Mouse (Mus musculus): ENCODE results near the gene Rps21.

Gene Rps21

DNA sequence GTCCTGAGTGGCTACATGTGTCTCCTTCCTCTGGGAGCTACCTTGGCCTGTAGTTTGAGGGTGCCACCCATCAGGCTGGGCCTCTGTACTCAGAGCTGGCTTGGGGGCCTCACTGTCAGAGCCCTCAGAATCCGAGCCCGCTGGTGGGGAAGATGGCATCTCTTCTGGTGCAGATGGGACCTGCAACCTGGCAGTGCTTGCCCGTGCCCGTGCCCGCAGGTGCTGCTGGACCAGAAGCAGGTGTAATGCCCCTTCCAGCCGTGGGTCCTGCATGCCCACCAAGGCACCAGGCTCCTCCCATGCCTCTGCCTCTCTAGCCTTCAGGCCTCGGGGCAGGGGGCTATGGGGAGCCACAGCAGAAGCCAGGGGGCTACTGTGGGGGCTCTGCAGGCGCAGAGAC is 22.1 kb downstream of the Rps21 start:
- intact Hi-C loops (cut with DNase I): loop anchor here (5.0 kb wide), 1 partner anchor 153 kb away; no protein-coding TSS in a partner anchor

DNA sequence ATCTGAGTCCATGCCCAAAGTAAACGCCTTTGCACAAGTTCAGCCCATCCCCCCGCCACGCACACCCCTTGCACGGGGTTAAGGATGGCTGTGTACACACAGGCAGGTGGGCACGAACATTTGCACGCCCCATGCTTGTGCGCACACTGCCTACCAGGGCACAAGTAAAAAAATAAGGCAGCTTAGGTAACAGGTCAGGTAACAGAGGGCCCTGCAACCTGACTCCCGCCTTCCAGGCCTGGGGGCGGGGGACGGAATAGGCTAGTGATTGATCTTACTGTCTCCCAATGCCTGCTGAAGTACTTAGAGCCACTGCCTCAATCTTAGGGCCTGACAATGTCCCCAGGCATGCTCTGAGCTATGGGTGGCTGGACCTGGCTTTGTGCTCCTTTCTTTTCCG is 31.8 kb downstream of the Rps21 start:
- intact Hi-C loops (cut with DNase I): no loop called here

DNA sequence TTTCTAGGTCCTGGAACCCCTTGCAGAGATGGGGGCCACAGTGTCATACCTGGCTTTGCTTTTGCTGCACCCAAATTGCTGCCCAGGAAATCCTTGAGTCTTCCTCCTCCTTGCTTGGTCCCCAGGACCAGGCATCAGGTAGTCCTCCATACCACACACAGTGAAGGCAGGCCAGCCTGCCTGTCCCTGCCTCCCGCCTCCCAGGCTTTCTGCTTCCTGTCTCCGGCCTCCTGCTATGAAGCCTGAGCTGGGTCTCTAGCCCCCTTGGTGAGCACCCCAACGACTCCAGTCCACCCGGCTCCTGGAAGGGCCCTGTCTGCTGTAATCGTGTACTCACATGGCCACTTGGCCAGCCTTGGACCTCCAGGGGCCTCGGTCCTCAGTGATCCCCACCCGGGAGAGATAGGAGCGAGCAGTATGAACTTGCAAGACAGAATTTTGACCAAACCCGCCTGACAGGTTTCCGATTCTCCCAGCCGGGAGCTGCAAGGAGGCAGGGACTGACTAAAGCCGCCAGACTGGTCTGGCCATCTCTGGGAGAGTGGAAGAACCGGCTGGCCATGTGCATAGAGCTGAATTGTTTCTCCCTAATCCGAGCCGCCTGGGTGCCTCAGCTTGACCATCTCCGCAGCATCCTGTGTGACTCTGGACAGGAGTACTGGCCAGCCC is 32.4 kb downstream of the Rps21 start, which contains the start of gene Rbbp8nl:
Rbbp8nl (minus strand) TSS at position 440 of the 669 bp plus-strand sequence.
- intact Hi-C loops (cut with DNase I): no loop called here

DNA sequence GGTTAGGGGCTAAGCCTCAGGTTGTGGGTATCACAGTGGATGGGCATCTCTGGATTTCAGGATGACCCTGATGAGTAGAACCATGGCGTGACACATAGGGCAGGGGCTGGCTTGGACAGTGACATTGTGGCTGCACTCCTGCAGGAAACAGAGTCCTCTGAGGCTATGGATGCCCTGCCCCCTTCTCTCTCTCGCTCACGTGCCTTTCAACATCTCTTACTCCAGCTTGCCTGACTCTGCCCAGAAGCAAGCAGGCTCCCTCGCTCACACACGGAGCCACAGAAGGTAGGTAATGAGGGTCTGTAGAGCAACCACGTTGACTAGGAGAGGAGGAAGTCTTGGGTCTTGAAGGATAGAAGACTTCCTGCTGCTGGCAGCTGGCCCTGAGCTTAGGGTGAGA is 33.3 kb downstream of the Rps21 start:
- intact Hi-C loops (cut with DNase I): no loop called here

DNA sequence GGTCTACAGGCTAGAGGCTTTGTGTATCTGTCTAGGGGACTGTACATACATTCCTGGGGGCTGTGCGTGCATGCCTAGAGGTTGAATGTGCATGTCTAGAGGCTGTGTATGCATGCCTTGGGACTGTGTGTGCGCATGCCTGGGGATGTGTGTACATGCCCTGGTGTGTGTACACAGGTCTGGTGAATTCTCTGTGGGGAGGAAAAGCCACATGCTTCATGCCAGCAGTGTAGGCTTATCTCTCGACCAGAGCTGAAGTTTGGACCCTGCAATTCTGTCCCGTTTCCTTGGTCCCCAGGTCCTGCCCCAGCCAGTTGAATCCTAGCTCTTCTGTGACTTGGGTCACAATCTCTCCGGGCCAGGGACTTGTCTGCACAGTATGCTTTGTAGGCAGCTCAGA is 34.4 kb downstream of the Rps21 start:
- intact Hi-C loops (cut with DNase I): no loop called here

DNA sequence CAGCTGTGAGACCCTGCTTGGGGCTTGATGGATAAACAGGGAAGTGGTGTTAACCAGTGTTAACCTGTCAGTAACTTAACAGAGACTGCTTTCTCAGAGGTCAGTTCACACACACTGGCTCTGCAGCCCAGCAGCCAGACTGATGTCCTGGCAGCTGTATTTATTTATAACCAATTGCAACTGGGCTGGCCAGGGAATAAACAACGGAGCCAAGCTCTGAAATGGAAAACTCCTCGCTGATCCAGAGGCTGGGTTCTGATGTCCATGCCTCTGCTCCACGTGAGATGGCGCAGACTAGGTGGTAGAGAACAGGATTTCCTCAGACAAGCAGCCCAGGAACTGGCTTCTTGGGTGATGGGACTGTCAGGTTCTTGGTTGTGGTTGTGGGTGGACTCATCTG is 34.8 kb downstream of the Rps21 start:
- intact Hi-C loops (cut with DNase I): no loop called here

DNA sequence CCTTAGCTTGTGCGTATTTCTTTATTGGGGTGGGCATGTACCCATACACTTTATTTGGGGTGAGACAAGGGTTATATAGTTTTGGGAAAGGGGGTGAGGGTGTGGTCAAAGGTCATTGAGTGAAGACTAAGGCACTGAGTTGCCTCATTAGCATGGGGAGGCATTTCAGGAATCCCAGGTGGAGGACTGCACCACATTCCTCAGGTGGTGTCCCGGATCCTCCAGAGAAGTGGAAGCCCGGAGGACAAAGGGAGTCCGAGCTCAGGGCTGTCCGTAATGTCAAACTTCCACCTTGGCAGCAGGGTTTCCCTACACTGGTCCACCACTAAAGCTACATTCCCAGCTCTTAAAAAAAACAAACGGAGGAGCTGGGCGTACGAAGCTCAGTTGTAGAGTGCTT is 35.7 kb downstream of the Rps21 start:
- intact Hi-C loops (cut with DNase I): no loop called here

DNA sequence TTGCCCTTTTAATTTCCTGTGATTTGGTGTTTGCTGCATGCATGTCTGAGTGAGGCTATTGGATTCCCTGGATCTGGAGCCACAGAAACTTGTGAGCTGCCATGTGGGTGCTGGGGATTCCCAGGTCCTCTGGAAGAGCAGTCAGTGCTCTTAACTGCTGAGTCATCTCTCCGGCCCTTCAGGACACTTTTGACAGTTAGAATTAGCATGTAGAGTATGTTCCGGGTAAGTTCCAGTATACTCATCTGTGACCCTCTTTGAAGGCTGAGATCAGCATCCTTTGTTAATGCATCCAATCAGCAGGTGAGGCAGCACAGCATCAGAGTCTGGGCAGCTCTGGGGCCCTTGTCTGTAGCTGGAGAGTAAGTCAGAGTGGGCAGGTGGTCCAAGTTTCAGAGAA is 43.1 kb downstream of the Rps21 start:
- intact Hi-C loops (cut with DNase I): no loop called here

DNA sequence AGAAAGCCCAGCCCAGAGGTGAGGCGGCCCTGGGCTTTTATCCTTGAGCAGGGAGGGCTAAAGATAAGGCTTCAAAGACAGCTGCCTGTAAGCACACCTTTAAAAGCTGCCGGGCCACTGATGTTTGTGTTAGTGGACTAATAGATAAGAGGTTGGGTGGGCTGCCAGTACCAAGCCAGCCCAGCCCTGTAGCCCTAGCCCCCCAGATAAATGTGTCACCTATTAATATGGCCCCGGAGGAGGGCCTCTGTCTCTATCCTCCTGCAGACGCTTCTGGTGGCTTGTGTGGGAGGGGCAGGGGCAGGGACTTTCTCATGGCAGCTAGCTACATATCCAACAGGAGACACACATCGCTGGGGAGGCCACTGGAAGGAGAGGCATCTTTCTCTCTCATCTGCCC is 43.6 kb downstream of the Rps21 start:
- intact Hi-C loops (cut with DNase I): no loop called here

DNA sequence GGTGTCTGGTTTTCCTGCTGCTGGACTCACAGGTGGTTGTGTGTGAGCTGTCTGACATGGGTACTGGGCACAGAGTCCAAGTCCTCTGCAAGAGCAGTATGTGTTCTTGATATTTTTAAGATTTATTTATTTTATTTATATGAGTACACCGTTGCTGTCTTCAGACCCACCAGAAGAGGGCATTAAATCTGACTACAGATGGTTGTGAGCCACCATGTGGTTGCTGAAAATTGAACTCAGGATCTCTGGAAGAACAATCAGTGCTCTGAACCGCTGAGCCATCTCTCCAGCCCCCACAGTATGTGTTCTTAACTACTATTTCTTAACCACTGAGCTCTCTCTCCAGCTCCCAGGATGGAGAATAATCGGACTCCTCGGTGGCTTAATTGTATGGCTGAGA is 45.0 kb downstream of the Rps21 start:
- intact Hi-C loops (cut with DNase I): no loop called here

DNA sequence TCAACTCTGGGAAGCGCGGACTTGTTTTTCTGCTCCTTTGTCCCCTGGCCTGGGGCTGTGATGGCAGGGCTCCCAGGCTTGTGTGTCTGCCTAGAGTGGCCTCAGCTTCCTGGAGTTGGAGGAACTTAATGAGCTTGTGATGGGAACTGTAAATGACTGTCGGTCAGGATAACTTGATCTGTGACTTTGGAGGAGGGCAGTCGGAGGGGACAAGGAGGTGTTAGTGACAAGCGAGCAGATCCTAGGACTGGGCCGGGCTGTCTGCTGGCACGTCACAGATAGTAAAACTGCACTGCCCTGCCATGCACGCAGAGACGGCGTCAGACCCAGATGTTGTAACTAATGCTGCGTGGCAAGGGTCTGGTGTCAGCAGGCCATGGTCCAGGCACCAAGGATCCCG is 46.3 kb downstream of the Rps21 start:
- intact Hi-C loops (cut with DNase I): no loop called here

DNA sequence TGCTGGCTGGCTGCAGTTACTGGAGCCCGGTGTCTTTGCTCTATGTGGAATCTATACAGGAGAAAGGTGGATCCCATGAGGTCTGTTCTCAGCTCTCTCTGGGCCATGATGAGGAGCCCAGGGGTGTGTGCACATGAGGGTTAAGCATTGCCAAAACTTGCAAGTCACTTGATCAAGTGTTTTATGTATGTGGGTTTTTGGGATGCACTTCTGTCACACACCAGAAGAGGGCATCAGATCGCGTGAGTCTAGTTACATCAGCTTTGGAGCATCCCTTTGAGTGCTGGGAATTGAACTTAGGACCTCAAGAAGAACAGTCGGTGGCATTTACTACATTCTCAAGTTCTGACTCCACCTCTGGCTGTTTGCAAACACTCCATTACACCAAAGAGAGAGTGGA is 47.4 kb downstream of the Rps21 start:
- intact Hi-C loops (cut with DNase I): no loop called here

DNA sequence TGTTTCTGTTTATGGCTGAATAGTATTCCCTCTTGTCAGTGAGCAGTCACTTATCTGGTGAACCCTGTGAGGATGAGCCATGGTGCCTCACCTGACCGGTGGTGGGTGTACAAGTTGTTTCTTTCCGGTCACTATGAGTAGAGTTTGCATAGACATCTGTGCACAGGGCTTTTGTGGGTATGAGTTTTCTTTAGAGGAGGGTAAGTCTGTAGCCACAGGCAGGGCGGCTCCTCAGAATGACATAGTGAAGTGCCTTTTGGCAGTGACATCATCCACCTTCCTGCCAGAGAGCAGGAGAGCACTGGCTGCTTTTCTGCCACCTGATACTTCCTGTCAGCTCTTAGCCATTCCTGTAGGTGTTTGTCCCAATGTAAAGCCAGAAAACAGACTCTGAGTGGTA is 48.3 kb downstream of the Rps21 start:
- intact Hi-C loops (cut with DNase I): no loop called here

DNA sequence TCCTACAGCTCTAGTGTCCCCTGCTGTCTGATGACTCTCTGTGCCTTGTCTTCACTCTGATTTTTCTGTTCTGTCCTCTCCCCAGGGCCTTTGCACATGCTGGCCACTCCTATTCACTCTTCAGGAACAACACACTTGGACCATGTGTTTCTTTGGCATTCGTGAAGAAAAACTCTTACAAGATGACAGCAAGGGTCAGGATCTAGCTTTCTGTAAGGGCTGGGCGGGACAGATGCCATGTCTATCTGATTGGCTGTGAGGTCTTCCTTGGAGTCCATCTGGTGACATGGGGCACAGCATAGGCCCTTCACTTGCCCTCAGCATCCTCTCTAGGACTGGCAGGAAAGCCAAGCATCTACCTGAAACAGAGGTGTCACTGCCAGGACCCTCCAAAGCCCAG is 48.8 kb downstream of the Rps21 start:
- intact Hi-C loops (cut with DNase I): no loop called here

DNA sequence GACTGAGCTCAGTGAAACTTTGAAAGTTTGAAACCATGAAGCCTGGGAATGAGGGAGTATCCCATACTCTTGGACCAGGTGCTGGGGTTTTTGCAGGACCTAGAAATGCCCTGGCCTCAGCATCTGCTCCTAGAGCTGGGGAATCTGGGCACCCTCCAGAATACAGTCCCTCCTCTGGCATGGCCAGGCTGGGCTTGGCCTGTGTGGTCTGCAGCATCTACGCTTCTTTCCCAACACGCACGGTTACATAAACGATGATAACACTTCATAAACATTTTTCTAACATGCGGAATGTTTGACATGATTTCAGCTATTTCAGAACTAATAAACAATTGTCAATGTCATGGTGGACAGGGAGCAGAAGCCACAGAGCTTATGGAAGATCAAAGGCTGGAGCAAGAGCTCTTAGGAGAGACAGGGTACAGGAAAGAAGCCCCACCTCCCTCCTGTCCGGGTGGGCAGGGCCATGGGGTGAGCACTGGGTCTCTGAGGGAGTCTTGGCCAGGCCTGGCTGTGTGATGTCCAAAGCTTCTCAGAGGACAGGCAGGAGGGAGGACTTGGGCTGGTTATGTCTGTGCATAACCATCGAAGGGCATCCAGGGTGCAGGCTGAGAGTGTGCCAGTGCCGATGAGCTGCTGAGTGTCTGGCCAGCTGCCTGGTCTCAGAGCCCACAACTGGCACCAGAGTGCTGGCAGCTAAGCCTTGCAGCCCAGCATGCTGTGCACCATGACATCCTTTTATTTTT is 49.4 kb downstream of the Rps21 start:
- intact Hi-C loops (cut with DNase I): no loop called here

DNA sequence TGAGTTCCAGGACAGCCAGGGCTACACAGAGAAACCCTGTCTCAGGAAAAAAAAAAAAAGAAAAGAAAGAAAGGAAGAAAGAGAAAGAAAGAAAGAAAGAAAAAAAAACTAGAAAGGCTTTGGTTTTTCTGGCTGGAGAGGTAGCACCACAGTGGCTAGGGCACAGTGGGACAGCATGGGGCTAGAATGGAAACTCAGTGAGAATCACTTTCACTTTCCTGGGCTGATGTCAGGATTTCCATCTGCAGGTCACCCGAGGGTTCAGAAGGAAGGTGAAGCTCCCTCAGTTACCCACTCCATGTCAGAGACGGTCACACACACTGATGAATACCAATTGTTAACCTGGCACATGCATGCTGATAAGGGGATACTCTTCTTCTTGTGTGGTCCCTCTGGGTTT is 50.5 kb downstream of the Rps21 start:
- intact Hi-C loops (cut with DNase I): no loop called here

Small RNA genes within 50 kb of the gene (microRNA-seq; reads per million reads assigned to microRNA genes)
- gene Mir3091: 0 to 0.99 reads per million in 2 experiments
